Mouse (Mus musculus) hindbrain, embryonic 10.5 days (tissue): Measurements from ENCODE around the gene Thra. TPM values are rescaled to one million over a fixed set of nuclear protein-coding genes. Genes with fewer than 3 reads are reported as not detected.
A peak's percentile ranks its signal among the peaks of the same experiment; 100 is the strongest.
"Not testable (repeated sequence)": the region's sequence is repeated elsewhere in the genome, so short reads cannot be mapped to it uniquely, and the experiment has no call there.

ENCODE experiments used
- DNase-seq: peaks from one replicate; pipeline ENCODE4 v3.0.0-alpha.2; 2017; ENCODE audit warnings: low spot score
- H3K27ac ChIP-seq: fragments of 300-500 bp; sonication (generic); 2 replicates; pipeline ENCODE4 v1.5.1; 2016; ENCODE audit warnings: mild to moderate bottlenecking, moderate library complexity
- H3K27me3 ChIP-seq: fragments of 300-500 bp; sonication (generic); 2 replicates; pipeline ENCODE4 v1.6.1; 2016; ENCODE audit warnings: mild to moderate bottlenecking; ENCODE audit not compliant: poor library complexity, insufficient read depth, severe bottlenecking
- H3K36me3 ChIP-seq: fragments of 300-500 bp; sonication (generic); 2 replicates; pipeline ENCODE4 v1.6.1; 2016; ENCODE audit warnings: mild to moderate bottlenecking, moderate library complexity
- H3K4me1 ChIP-seq: fragments of 300-500 bp; sonication (generic); replicated peaks from 2 replicates; pipeline ENCODE4 v1.6.1; 2016; ENCODE audit warnings: mild to moderate bottlenecking
- H3K4me3 ChIP-seq: fragments of 300-500 bp; sonication (generic); 2 replicates; pipeline ENCODE4 v1.5.1; 2016; ENCODE audit warnings: mild to moderate bottlenecking, moderate library complexity
- H3K9me3 ChIP-seq: fragments of 300-500 bp; sonication (generic); 2 replicates; pipeline ENCODE4 v1.6.1; 2016; ENCODE audit warnings: mild to moderate bottlenecking, moderate library complexity
- WGBS: fragments of 180-500 bp; shearing (Covaris S2); methylation state at CpG from one replicate; pipeline ENCODE4 v1.1.7; 2016; 5-methylcytosine and 5-hydroxymethylcytosine counted together
- polyA plus RNA-seq: library from polyadenylated mRNA; unstranded; fragments of >200 nt; fragmentation: Nextera tagmentation; extraction: Ambion mirVana; gene quantifications from 2 replicates; pipeline ENCODE4 v1.2.1, GENCODE M21; 2016

Thra gene
- polyA plus RNA-seq, 1 experiment from 2014 or later, result 22.2 TPM

DNA sequence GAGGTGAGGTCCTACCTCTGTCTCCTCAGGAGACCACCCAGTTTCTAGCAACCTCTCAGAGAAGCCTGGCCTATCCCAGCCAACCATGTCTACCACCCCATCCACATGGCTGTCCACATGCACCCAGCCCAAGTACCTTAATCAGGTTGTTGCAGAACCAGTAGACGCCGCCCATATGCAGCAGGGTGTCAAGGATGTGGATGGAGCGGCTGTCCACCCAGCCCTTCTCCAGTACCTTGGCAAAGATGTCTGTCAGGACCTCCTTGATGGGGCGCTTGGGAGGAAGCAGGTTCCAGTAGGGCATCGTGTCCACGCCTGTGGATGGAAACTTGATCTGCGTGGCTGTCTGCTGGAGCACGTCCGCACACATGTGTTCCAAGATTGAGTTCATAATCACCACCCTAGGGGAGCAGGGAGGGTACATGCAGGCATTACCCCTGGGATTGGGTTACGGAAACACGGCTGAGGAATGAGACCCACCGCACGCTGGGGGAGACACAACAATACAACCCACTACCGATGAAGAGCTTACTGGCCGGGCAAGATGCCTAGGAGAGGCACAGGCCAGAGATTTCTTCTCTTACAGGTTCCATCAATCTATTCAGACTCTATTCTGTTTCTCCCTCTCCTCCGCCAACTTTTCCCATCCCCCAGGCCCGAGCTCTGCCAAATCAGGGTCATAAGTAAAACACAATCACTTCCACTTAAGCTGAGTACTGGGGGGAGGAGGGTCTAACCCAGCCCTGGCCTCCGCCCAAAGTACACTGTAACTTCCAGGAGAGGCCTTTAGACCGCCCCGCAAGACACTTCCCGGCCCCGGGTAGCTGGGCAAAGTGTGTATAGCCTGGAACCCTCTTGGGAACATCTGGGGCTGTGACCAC is 32.8 kb upstream of the Thra start:
- peaks cover 84% of the 10 kb centered on the region for H3K36me3 ChIP-seq
- DNase-seq, result no peak
- 95% methylated on average over 22 of the region's 22 CpGs for WGBS

DNA sequence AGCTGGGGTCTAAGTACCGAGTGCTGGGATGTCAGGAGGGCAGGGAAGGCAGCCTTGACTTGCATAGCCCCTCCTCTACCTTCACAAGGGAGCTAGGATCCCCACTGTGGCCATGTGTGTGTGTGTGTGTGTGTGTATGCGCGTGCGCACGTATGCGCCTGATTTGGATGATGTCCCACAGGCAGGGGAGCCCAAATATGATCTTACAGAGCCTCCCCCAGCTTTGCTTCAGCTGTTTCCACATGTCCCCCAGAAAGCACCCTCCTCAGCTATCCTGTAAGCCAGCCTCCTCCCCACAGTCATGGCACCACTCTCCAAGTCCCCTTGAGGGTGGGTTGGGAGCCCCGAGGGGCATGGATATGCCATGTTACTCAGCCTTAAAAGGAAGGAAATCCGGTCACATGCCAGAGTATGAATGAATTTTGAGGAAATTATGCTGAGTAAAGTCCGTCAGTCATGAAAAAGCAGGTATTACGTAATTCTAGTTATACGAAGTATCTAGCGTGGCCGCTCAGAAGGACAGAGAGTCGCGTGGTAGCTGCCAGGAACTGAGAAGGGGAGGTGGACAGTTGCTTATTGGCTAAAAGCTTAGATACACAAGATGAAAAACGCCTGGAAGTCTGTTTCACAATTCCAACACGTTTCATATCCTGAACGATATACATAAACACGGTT is 32.0 kb upstream of the Thra start:
- Histone ChIP-seq H3K9me3 (no peaks in the 10 kb centered on the region), H3K4me3 (no peak overlapping the region), H3K27ac (no peak overlapping the region), H3K36me3 (peaks cover 92% of the 10 kb centered on the region), H3K4me1 (no peaks in the 10 kb centered on the region), H3K27me3 (no peaks in the 10 kb centered on the region)
- no peak for DNase-seq
- WGBS, result 91% methylated on average over 19 of the region's 19 CpGs

More for the DNA sequence above, 32.8 kb upstream of the Thra start:
- no peaks in the 10 kb centered on the region for H3K27me3 ChIP-seq
- H3K4me1 ChIP-seq, result no peaks in the 10 kb centered on the region
- H3K9me3 ChIP-seq, result no peaks in the 10 kb centered on the region
- H3K27ac ChIP-seq, result no peak overlapping the region
- H3K4me3 ChIP-seq, result no peak overlapping the region

- H3K9me3 ChIP-seq, result no peaks in the 10 kb centered on the region
- WGBS, result 91% methylated on average over 26 of the region's 26 CpGs
- peaks cover 95% of the 10 kb centered on the region for H3K36me3 ChIP-seq
- no peaks in the 10 kb centered on the region for H3K27me3 ChIP-seq
- no peak overlapping the region for H3K4me3 ChIP-seq
- H3K4me1 ChIP-seq, result no peaks in the 10 kb centered on the region
- H3K27ac ChIP-seq, result no peak overlapping the region
- DNase-seq, result no peak
Observed at GRCm38 (mm10) chr11:98709001-98709741, 31.3 kb upstream of the Thra start.

DNA sequence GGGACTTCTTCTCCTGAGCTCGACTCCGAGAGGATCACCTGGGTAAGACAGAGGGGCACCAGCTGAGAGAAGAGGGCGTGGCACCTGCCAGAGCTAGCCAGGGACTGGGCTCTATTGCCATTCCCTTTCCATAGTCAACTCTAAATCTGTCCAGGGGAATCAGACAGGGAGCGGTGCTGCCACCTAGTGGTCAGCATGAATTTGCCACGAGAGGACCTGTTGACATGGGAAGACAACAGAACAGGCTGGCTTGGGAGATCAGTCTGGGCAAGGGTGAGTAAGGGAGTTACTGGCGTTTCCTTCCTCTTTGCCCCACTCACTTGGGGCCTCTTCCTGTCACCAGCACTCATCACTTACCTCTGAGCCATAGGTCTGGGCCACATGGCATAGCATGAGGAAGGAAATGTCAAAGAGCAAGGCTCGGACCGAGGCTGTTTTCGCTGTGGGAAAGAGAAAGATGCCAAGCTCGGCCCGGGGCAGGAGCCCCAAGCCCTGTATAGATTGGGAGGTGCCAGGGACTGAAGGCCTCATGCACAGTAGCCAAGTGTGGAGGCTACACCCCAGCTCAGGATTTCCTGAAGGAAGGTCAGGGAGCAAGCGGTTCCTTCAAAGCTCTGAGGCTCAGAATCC is 29.9 kb upstream of the Thra start:
- Histone ChIP-seq H3K27ac (no peak overlapping the region), H3K4me3 (no peak overlapping the region), H3K4me1 (no peaks in the 10 kb centered on the region), H3K9me3 (no peaks in the 10 kb centered on the region), H3K27me3 (no peaks in the 10 kb centered on the region), H3K36me3 (peaks cover 95% of the 10 kb centered on the region)
- DNase-seq, result peak; percentile 84
- 57% methylated on average over 12 of the region's 12 CpGs for WGBS

DNA sequence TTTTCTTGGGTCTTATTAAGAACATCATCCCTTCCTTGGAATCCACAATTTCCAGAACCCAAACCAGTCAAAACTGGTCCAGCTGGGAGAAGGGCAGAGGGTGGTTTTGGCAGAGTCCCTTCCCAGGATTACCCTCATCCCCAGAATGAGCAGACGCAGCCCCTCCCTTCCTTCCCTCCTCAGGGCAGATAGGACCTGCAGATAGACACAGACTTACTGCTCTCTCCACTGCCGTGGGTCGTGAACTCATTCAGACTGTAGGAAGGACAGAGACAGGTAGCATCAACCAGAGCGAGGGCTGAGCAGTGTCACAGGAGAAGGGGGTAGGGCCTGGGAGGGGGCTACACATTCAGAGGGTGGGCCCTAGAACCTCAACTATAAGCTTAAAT is 29.4 kb upstream of the Thra start:
- no peak overlapping the region for H3K4me3 ChIP-seq
- WGBS, result 81% methylated on average over 4 of the region's 4 CpGs
- no peaks in the 10 kb centered on the region for H3K4me1 ChIP-seq
- H3K36me3 ChIP-seq, result peaks cover 95% of the 10 kb centered on the region
- no peak for DNase-seq
- no peak overlapping the region for H3K27ac ChIP-seq
- no peaks in the 10 kb centered on the region for H3K9me3 ChIP-seq
- H3K27me3 ChIP-seq, result no peaks in the 10 kb centered on the region

GRCm38 (mm10) chr11:98712009-98712408 is 28.4 kb upstream of the Thra start:
- not testable (repeated sequence) for H3K4me3 ChIP-seq, H3K9me3 ChIP-seq, H3K4me1 ChIP-seq, DNase-seq, H3K27me3 ChIP-seq, H3K27ac ChIP-seq
- peaks cover 94% of the 10 kb centered on the region for H3K36me3 ChIP-seq
- 87% methylated on average over 6 of the region's 6 CpGs for WGBS

GRCm38 (mm10) chr11:98713703-98714102 is 26.7 kb upstream of the Thra start:
- H3K27ac ChIP-seq, result no peak overlapping the region
- H3K4me3 ChIP-seq, result no peak overlapping the region
- H3K4me1 ChIP-seq, result peaks cover 10% of the 10 kb centered on the region
- 87% methylated on average over 12 of the region's 12 CpGs for WGBS
- H3K36me3 ChIP-seq, result peaks cover 94% of the 10 kb centered on the region
- no peaks in the 10 kb centered on the region for H3K9me3 ChIP-seq
- DNase-seq, result no peak
- H3K27me3 ChIP-seq, result no peaks in the 10 kb centered on the region

- H3K27me3 ChIP-seq, result no peaks in the 10 kb centered on the region
- WGBS, result 97% methylated on average over 9 of the region's 9 CpGs
- DNase-seq, result no peak
- peaks cover 88% of the 10 kb centered on the region for H3K36me3 ChIP-seq
- H3K4me1 ChIP-seq, result peaks cover 10% of the 10 kb centered on the region
- no peaks in the 10 kb centered on the region for H3K9me3 ChIP-seq
- H3K27ac ChIP-seq, result no peak overlapping the region
- no peak overlapping the region for H3K4me3 ChIP-seq
Observed at GRCm38 (mm10) chr11:98715946-98716345, 24.5 kb upstream of the Thra start.

- H3K36me3 ChIP-seq, result peaks cover 83% of the 10 kb centered on the region
- no peaks in the 10 kb centered on the region for H3K9me3 ChIP-seq
- H3K4me3 ChIP-seq, result no peak overlapping the region
- peaks cover 18% of the 10 kb centered on the region for H3K4me1 ChIP-seq
- WGBS, result 21% methylated on average over 13 of the region's 13 CpGs
- DNase-seq, result peak; percentile 66
- 0 out of 2 replicates have a peak overlapping the region, but pooled peaks have one; percentile 9 for H3K27ac ChIP-seq
- no peaks in the 10 kb centered on the region for H3K27me3 ChIP-seq
Observed at GRCm38 (mm10) chr11:98717904-98718303, 22.5 kb upstream of the Thra start.

GRCm38 (mm10) chr11:98720756-98721155 is 19.7 kb upstream of the Thra start:
- Histone ChIP-seq H3K36me3 (peaks cover 81% of the 10 kb centered on the region), H3K9me3 (no peaks in the 10 kb centered on the region), H3K27ac (no peak overlapping the region), H3K4me1 (peaks cover 18% of the 10 kb centered on the region), H3K27me3 (no peaks in the 10 kb centered on the region), H3K4me3 (no peak overlapping the region)
- no peak for DNase-seq
- WGBS, result 75% methylated on average over 2 of the region's 2 CpGs

- 0 out of 2 replicates have a peak overlapping the region, but pooled peaks have one; percentile 8 for H3K27ac ChIP-seq
- no peaks in the 10 kb centered on the region for H3K27me3 ChIP-seq
- 73% methylated on average over 24 of the region's 24 CpGs for WGBS
- no peak for DNase-seq
- no peak overlapping the region for H3K4me3 ChIP-seq
- H3K36me3 ChIP-seq, result peaks cover 81% of the 10 kb centered on the region
- no peaks in the 10 kb centered on the region for H3K9me3 ChIP-seq
- H3K4me1 ChIP-seq, result peaks cover 18% of the 10 kb centered on the region
Observed at GRCm38 (mm10) chr11:98721458-98722226, 18.8 kb upstream of the Thra start.

DNA sequence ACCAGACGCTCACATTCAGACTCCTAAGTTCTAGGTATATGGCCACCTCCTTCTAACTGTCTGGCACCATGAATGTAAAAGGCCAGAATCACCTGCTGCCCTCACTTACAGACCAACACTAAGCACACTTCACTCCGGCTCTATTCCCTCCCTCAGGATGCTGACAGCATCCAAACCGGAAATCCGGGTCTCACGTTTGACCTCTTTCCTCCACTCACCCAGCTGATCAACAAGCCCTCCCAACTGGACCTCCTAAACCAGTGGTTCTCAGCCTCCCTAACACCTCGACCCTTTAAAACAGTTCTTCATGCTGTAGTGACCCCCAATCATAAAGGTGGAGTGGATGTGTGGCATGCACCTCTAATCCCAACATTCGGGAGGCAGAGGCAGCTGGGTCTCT is 17.3 kb upstream of the Thra start:
- Histone ChIP-seq H3K4me3 (no peak overlapping the region), H3K27ac (no peak overlapping the region), H3K36me3 (peaks cover 80% of the 10 kb centered on the region), H3K27me3 (no peaks in the 10 kb centered on the region), H3K9me3 (no peaks in the 10 kb centered on the region), H3K4me1 (peaks cover 15% of the 10 kb centered on the region)
- 87% methylated on average over 7 of the region's 7 CpGs for WGBS
- no peak for DNase-seq
